Mouse (Mus musculus) thymus, postnatal 10 days (tissue): Measurements from ENCODE around the gene Sh3rf1.
A peak's percentile ranks its signal among the peaks of the same experiment; 100 is the strongest.

Experiments
- DNase-seq, 2 experiments: peaks; one replicate each; pipeline ENCODE4 v3.0.0; 2021; ENCODE audit warnings: low spot score in 2 of 2

The Sh3rf1 gene

DNA sequence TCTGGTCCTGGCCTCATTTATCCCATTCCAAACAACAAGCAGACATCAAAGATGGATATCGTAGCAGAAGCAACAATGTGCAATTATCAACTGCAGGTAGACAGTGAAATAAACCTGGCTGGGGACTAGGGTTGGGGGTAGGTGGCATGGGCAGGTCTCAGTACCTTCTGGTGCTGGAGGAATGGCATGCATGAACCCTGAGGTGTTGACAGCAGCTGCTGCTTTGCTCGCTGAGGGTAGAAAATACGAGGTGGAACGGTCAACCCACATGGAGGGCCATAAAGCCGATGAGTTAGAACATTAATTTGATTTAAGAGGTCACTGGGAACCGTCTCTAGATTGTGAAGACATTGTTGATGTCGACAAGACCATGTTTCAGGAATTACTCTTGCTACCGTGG, 98.8 kb downstream of the Sh3rf1 start:
- no peak for DNase-seq

- DNase-seq: no peak
Observed at GRCm38 (mm10) chr8:61324363-61324914, 100.8 kb downstream of the Sh3rf1 start.

- DNase-seq: no peak
Observed at GRCm38 (mm10) chr8:61325014-61325715, 101.5 kb downstream of the Sh3rf1 start.

DNA sequence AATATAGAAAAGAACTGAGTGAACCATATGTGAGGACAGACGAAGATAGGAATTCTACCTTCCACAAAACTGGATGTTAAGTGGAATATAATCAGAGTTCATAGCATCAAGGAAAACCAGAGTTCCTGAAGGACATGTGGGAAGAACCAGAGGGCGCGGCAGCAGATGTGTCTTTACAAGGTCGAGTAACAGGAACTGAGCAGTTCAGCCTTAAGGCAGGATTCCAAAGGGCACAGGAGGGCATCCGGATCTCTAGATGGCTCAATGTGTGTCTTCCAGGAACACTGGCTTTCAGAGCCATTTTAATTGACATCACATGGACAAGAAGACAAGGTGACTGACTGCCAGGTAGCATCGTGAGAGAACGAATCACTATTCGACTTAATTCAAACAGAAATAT, 102.6 kb downstream of the Sh3rf1 start:
- no peak for DNase-seq

- no peak for DNase-seq
Observed at GRCm38 (mm10) chr8:61327333-61327732, 103.7 kb downstream of the Sh3rf1 start.

GRCm38 (mm10) chr8:61339629-61340028, 116.0 kb downstream of the Sh3rf1 start:
- DNase-seq: no peak

DNA sequence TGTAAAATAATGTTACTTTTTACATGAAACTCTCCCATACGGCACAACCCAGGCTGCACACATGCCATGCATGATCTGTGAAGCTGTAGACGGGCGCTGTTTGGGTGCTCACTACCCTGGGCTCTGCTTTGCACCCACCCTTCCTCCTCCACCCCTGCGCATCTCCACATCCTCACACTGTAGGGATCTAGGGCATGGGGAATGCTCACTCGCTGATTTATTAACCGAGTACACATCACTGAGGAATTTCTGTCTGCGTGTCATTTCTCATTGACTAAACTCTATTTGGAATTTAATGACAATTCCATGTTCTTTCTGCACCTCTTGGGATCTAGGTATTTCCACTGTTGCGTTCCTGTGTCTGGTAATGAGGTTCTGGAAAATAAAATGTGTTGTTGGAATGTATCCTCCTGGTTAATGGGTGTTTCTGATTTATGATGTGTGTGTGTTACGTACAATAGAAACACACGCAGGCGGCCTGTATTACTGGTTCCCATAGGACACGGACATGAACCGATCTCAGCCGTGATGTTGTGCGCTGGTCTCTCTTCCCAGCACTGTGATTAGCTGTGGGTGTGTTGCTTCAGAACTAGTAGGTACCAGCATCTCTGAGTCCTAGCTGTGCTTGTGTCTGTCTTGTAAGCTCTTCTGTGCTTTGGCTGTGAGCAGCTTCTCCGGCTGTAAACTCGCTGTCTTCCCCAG, 116.8 kb downstream of the Sh3rf1 start:
- DNase-seq: no peak

GRCm38 (mm10) chr8:61341587-61342441, 118.1 kb downstream of the Sh3rf1 start:
- no peak for DNase-seq

DNA sequence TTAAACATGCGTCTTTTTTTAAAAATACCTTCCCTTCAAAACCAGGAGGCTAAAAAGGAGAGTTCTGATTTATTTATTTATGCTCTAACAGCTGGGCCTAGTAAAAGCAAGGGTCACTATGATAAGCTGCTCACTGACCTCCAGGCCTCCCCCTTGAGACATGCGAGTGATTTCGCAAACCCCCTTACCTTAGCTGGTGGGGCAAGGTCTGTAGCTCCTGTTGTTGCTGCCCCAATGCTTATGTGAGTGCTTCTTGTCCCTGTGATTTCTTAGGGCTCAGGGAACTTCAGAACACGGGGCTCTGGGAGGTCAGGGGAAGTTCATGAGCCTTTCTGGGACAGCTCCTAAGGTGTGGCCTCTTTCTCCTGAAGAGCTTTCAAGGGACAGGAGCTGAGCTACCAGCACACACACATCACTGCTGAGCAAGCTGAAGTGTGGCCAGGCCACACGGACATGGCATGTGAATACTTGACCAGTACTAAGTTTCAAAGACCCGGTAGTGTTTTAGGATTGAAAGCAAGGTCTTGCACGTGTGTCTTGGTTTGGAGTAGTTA, 118.9 kb downstream of the Sh3rf1 start:
- no peak for DNase-seq

- DNase-seq: no peak
Observed at GRCm38 (mm10) chr8:61344435-61344834, 120.8 kb downstream of the Sh3rf1 start.

DNA sequence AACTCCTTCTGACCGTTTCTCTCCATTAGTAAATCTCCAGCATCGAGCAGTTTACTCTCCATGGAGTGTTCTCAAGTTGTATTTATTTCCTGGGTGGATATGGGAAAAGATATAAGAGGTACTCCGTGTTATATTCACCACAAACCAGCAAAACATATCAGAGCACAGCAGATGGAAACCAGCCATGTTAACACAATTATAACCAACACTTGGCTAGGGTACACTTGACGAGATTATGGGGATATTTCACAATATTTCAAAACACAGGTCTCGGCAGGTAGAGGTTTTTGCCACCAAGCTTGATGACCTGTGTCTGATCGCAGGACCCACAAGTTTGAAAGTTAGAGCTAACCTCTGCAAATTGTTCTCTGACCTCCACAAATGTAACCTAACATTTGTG, 123.3 kb downstream of the Sh3rf1 start:
- DNase-seq: no peak

- no peak for DNase-seq
Observed at GRCm38 (mm10) chr8:61347526-61347925, 123.9 kb downstream of the Sh3rf1 start.

DNA sequence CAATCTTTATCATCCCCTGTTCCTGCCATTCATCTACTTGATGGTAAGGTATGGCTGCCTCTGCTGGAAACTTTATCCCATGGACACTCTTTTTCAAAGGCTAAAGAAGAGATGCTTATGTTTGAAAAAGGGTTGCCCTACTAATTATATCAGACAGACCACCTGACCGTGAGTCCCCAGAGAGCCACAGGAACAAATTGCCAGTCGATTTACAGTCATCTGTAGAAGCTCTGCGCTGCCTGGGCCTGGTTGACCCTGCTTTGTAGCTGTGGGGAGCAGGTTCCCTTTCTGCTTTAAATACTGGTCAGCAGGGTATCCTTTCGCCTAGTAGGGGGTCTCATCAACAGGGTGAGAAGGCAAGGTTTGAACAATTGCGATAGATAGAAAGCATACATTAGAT, 124.4 kb downstream of the Sh3rf1 start:
- no peak for DNase-seq

GRCm38 (mm10) chr8:61348518-61348917, 124.8 kb downstream of the Sh3rf1 start:
- no peak for DNase-seq

GRCm38 (mm10) chr8:61350443-61350842, 126.8 kb downstream of the Sh3rf1 start:
- DNase-seq: no peak

- DNase-seq: no peak
Observed at GRCm38 (mm10) chr8:61351638-61352037, 128.0 kb downstream of the Sh3rf1 start.

DNA sequence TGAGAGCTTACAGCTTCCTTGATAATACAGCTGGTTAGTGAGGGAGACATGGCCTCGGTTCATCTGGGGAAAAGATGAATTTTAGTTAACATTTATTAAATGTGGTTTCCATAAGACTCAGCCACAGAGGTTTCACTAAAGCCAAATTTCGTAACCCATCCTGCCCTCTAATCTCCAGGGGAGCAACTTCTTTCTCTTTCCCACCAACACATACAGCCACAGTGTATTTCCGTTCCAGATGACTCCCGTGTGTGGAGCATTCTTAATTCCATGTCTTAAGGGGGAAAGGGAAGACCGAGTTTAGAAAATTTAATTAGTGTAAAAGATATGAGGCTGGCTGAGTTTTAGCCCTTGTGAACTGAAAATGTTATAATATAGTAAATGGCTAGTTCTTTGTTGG, 131.8 kb downstream of the Sh3rf1 start:
- DNase-seq: no peak

- peak; percentile 28 to 39 for DNase-seq
Observed at GRCm38 (mm10) chr8:61359004-61359403, 135.3 kb downstream of the Sh3rf1 start.

DNA sequence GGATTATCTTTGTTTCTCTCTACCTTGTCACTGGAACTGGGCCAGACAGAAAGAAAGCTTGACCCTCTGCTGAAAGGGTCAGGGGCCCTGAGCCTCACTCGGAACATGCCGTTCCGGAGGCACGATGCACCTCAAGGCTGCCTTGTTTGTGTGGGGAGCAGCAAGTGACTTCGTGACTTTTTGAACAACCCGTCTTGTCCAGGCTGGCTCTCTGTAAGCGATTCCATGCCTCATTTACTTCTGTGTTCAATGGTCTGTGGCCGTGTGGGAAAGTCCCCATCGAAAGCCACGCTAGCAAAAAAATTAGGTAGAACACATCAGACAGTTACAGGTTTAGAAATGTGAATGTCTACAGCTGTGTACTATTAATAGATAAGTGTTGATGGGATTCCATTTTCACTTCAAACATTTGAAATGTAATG, 136.2 kb downstream of the Sh3rf1 start:
- no peak for DNase-seq

DNA sequence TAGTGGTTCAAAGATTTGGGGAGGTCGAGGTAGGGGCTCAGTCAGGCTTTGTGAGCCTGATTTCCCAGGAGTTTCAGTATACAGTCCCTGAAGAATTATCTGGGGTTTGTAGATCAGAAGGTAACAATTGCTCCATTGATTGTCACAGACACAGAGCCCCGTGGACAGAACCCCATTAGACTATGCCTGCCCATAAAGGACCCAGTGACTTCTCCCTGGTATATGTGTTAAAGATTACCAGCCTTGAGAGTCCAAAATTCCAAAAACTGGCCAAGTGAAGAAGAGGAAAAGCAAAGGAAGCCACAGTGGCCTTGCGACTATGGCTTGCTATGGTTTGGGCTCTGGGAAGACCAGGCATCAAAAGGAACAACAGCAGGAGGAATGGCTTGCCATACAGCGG, 136.7 kb downstream of the Sh3rf1 start:
- DNase-seq: no peak

GRCm38 (mm10) chr8:61361476-61361875, 137.8 kb downstream of the Sh3rf1 start:
- DNase-seq: peak; percentile 10 to 18
